Mouse (Mus musculus): Measurements from ENCODE around the gene Tnpo3. TPM values are rescaled to one million over a fixed set of nuclear protein-coding genes. Genes with fewer than 3 reads are reported as not detected.
"Not testable (repeated sequence)": the region's sequence is repeated elsewhere in the genome, so short reads cannot be mapped to it uniquely, and the experiment has no call there.

The Tnpo3 gene
- total RNA-seq, 2 experiments from 2014 or later: 29.3 to 32.4 TPM

- intact Hi-C loops (cut with DNase I): no loop called here
- DNase-seq: no peak
Measured at GRCm38 (mm10) chr6:29623857-29624256, 14.2 kb upstream of the Tnpo3 start.

GRCm38 (mm10) chr6:29622273-29622672, 12.6 kb upstream of the Tnpo3 start:
- no peak for DNase-seq
- intact Hi-C loops (cut with DNase I): no loop called here

GRCm38 (mm10) chr6:29620840-29621543, 11.3 kb upstream of the Tnpo3 start:
- intact Hi-C loops (cut with DNase I): no loop called here

GRCm38 (mm10) chr6:29620176-29620575, 10.5 kb upstream of the Tnpo3 start:
- intact Hi-C loops (cut with DNase I): no loop called here
- no peak for DNase-seq

More at GRCm38 (mm10) chr6:29620840-29621543, 11.3 kb upstream of the Tnpo3 start:
- no peak for DNase-seq

- DNase-seq; intact Hi-C loops (cut with DNase I): not testable (repeated sequence)
Measured at GRCm38 (mm10) chr6:29610020-29610640, 443 bp upstream of the Tnpo3 start.

GRCm38 (mm10) chr6:29600188-29600587, 9.5 kb downstream of the Tnpo3 start:
- intact Hi-C loops (cut with DNase I): no loop called here

GRCm38 (mm10) chr6:29595656-29596055, 14.0 kb downstream of the Tnpo3 start:
- intact Hi-C loops (cut with DNase I): no loop called here
- DNase-seq: no peak

More at GRCm38 (mm10) chr6:29600188-29600587, 9.5 kb downstream of the Tnpo3 start:
- no peak for DNase-seq

GRCm38 (mm10) chr6:29581202-29581601, 28.5 kb downstream of the Tnpo3 start:
- no peak for DNase-seq
- intact Hi-C loops (cut with DNase I): no loop called here

- DNase-seq: no peak
- intact Hi-C loops (cut with DNase I): no loop called here
Measured at GRCm38 (mm10) chr6:29580770-29581169, 28.9 kb downstream of the Tnpo3 start.

GRCm38 (mm10) chr6:29576388-29576787, 33.3 kb downstream of the Tnpo3 start:
- intact Hi-C loops (cut with DNase I): loop anchor here (10.0 kb wide), 1 partner anchor 78 kb away; no protein-coding TSS in a partner anchor
- DNase-seq: not testable (repeated sequence)

- intact Hi-C loops (cut with DNase I): no loop called here
- no peak for DNase-seq
Measured at GRCm38 (mm10) chr6:29557112-29557511, 52.6 kb downstream of the Tnpo3 start.

- DNase-seq: no peak
- intact Hi-C loops (cut with DNase I): no loop called here
Measured at GRCm38 (mm10) chr6:29552526-29552925, 57.2 kb downstream of the Tnpo3 start.

- intact Hi-C loops (cut with DNase I): no loop called here
Measured at GRCm38 (mm10) chr6:29548086-29548485, 61.6 kb downstream of the Tnpo3 start.

GRCm38 (mm10) chr6:29547582-29547981, 62.1 kb downstream of the Tnpo3 start:
- intact Hi-C loops (cut with DNase I): no loop called here
- DNase-seq: no peak

More at GRCm38 (mm10) chr6:29548086-29548485, 61.6 kb downstream of the Tnpo3 start:
- no peak for DNase-seq

- DNase-seq: no peak
- intact Hi-C loops (cut with DNase I): no loop called here
Measured at GRCm38 (mm10) chr6:29545611-29546010, 64.1 kb downstream of the Tnpo3 start.

- intact Hi-C loops (cut with DNase I): no loop called here
- no peak for DNase-seq
Measured at GRCm38 (mm10) chr6:29540956-29541355, 68.7 kb downstream of the Tnpo3 start.

GRCm38 (mm10) chr6:29540223-29540622, 69.5 kb downstream of the Tnpo3 start:
- DNase-seq: no peak
- intact Hi-C loops (cut with DNase I): no loop called here

- intact Hi-C loops (cut with DNase I): no loop called here
- DNase-seq: no peak
Measured at GRCm38 (mm10) chr6:29539502-29539901, 70.2 kb downstream of the Tnpo3 start.

- intact Hi-C loops (cut with DNase I): no loop called here
- no peak for DNase-seq
Measured at GRCm38 (mm10) chr6:29537221-29537620, 72.5 kb downstream of the Tnpo3 start.

GRCm38 (mm10) chr6:29536651-29537193, 73.0 kb downstream of the Tnpo3 start:
- intact Hi-C loops (cut with DNase I): no loop called here
- DNase-seq: no peak

- no peak for DNase-seq
- intact Hi-C loops (cut with DNase I): no loop called here
Measured at GRCm38 (mm10) chr6:29535316-29535715, 74.4 kb downstream of the Tnpo3 start.

- DNase-seq: no peak
- intact Hi-C loops (cut with DNase I): no loop called here
Measured at GRCm38 (mm10) chr6:29530050-29530449, 79.6 kb downstream of the Tnpo3 start.

Data from gastrocnemius, postnatal 36 days (tissue).